Mouse (Mus musculus) G1E-ER4 (cell line): ENCODE data around the gene Gm17268. TPM values are rescaled to one million over a fixed set of nuclear protein-coding genes. Genes with fewer than 3 reads are reported as not detected.

Experiments used
- GATA1 ChIP-seq: IDR thresholded peaks from one replicate; pipeline ENCODE4 v1.8.0; 2012; ENCODE audit warnings: low read length, inconsistent platforms
- polyA plus RNA-seq: library from polyadenylated mRNA; stranded (reverse); fragments of >175 nt; gene quantifications from 2 replicates; pipeline ENCODE4 v1.2.3, GENCODE M21; 2012

The Gm17268 gene
- polyA plus RNA-seq, 1 experiment = not detected

GRCm38 (mm10) chr11:82010115-82010514, 28.2 kb downstream of the Gm17268 start:
- no peak for TF ChIP-seq GATA1

- no peak for TF ChIP-seq GATA1
These were observed 31.5 kb downstream of the Gm17268 start for GRCm38 (mm10) chr11:82006796-82007423.

GRCm38 (mm10) chr11:82004810-82005209, 33.6 kb downstream of the Gm17268 start:
- no peak for TF ChIP-seq GATA1

- no peak for TF ChIP-seq GATA1
These were observed 37.8 kb downstream of the Gm17268 start for GRCm38 (mm10) chr11:82000581-82000980.

- no peak for TF ChIP-seq GATA1
These were observed 38.9 kb downstream of the Gm17268 start for GRCm38 (mm10) chr11:81999469-81999868.

- no peak for TF ChIP-seq GATA1
These were observed 39.7 kb downstream of the Gm17268 start for GRCm38 (mm10) chr11:81998646-81999045.

- TF ChIP-seq GATA1 = no peak
These were observed 41.3 kb downstream of the Gm17268 start for GRCm38 (mm10) chr11:81997085-81997484.

GRCm38 (mm10) chr11:81996172-81996841, 42.1 kb downstream of the Gm17268 start:
- no peak for TF ChIP-seq GATA1

GRCm38 (mm10) chr11:81983146-81983545, 55.2 kb downstream of the Gm17268 start:
- TF ChIP-seq GATA1 = no peak

- no peak for TF ChIP-seq GATA1
These were observed 56.2 kb downstream of the Gm17268 start for GRCm38 (mm10) chr11:81982191-81982590.

Other genes starting within 250 kb of the Gm17268 start
- not detected in 2 replicates for gene 5530401A14Rik, start 177.9 kb downstream of the Gm17268 start, polyA plus RNA-seq
- not detected in 2 replicates for gene Asic2, start 70.1 kb downstream of the Gm17268 start, polyA plus RNA-seq
- gene Ccl2, start 3.0 kb downstream of the Gm17268 start, polyA plus RNA-seq = not detected in 2 replicates
- gene Ccl7, start 7.2 kb upstream of the Gm17268 start, polyA plus RNA-seq = not detected in 2 replicates
- gene Ccl11, start 19.3 kb upstream of the Gm17268 start, polyA plus RNA-seq = not detected in 2 replicates
- gene Ccl12, start 63.3 kb upstream of the Gm17268 start, polyA plus RNA-seq = not detected in 2 replicates
- not detected in 2 replicates for gene Ccl8, start 76.6 kb upstream of the Gm17268 start, polyA plus RNA-seq